Mouse (Mus musculus) forelimb bud, embryonic 11.5 days (tissue): ENCODE results near the gene Tcf7.

Experiments used
- DNase-seq: peaks from one replicate; pipeline ENCODE4 v3.0.0-alpha.2; 2012; ENCODE audit warnings: low read depth, low spot score

Tcf7 gene

GRCm38 (mm10) chr11:52282774-52283595 is at the start of gene Tcf7:
Tcf7 (minus strand) TSS chr11:52283014.
- peak; percentile 58 for DNase-seq

GRCm38 (mm10) chr11:52327313-52327712 is 44.5 kb upstream of the Tcf7 start:
- DNase-seq: no peak

GRCm38 (mm10) chr11:52324442-52325367 is 41.9 kb upstream of the Tcf7 start:
- DNase-seq: no peak

GRCm38 (mm10) chr11:52321540-52321939 is 38.7 kb upstream of the Tcf7 start:
- DNase-seq: no peak

- no peak for DNase-seq
Observed at GRCm38 (mm10) chr11:52320529-52320928, 37.7 kb upstream of the Tcf7 start.

- DNase-seq: no peak
Observed at GRCm38 (mm10) chr11:52319664-52320063, 36.9 kb upstream of the Tcf7 start.

GRCm38 (mm10) chr11:52318445-52318844 is 35.6 kb upstream of the Tcf7 start:
- DNase-seq: no peak

GRCm38 (mm10) chr11:52314102-52314793 is 31.4 kb upstream of the Tcf7 start:
- peak; percentile 26 for DNase-seq

- no peak for DNase-seq
Observed at GRCm38 (mm10) chr11:52310709-52311108, 27.9 kb upstream of the Tcf7 start.

GRCm38 (mm10) chr11:52309487-52309886 is 26.7 kb upstream of the Tcf7 start:
- no peak for DNase-seq

- DNase-seq: no peak
Observed at GRCm38 (mm10) chr11:52306431-52306830, 23.6 kb upstream of the Tcf7 start.

- no peak for DNase-seq
Observed at GRCm38 (mm10) chr11:52305266-52305665, 22.5 kb upstream of the Tcf7 start.

- no peak for DNase-seq
Observed at GRCm38 (mm10) chr11:52302668-52303067, 19.9 kb upstream of the Tcf7 start.

- DNase-seq: no peak
Observed at GRCm38 (mm10) chr11:52299687-52300086, 16.9 kb upstream of the Tcf7 start.

GRCm38 (mm10) chr11:52298955-52299354 is 16.1 kb upstream of the Tcf7 start:
- no peak for DNase-seq

GRCm38 (mm10) chr11:52297352-52297751 is 14.5 kb upstream of the Tcf7 start:
- DNase-seq: peak; percentile 68

- no peak for DNase-seq
Observed at GRCm38 (mm10) chr11:52294103-52294502, 11.3 kb upstream of the Tcf7 start.

GRCm38 (mm10) chr11:52292894-52293293 is 10.1 kb upstream of the Tcf7 start:
- no peak for DNase-seq

- DNase-seq: no peak
Observed at GRCm38 (mm10) chr11:52292346-52292745, 9.5 kb upstream of the Tcf7 start.

GRCm38 (mm10) chr11:52286958-52287305 is 4.1 kb upstream of the Tcf7 start:
- peak; percentile 58 for DNase-seq

- no peak for DNase-seq
Observed at GRCm38 (mm10) chr11:52286301-52286957, 3.6 kb upstream of the Tcf7 start.
